Mouse (Mus musculus): ENCODE measurements around the gene Bcl2l13. TPM values are rescaled to one million over a fixed set of nuclear protein-coding genes. Genes with fewer than 3 reads are reported as not detected.

Bcl2l13 gene
- total RNA-seq, 1 experiment = 19.5 TPM

DNA sequence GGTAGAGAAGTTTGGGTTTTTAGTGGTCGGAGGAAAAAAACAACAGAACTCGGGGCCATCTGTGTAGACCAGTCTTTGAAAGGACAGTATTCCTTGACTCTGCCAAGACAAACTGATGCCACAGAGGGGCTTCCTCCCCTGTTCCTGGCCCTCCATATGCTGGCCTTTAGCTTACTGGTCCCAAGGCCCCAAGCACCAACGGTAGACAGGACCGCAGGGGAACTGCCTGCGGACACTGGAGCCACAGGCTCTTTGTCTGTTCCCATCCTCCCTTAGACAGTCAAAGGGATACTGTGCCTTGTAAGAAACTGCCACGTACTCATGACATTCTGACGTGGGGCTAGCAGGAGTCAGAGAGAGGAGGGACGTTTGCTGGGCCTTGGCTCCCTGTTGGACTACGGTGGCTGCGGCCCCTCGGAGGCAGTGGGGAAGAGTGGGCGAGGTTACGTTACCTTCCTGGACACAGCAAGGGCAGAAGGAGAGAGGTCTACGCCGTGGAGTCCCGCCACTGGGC, 101.1 kb downstream of the Bcl2l13 start:
- H3K9me3 ChIP-seq (ENCODE audit: control insufficient read depth, insufficient read depth, low read depth, low read length) = no peaks in the 10 kb centered on the region
- no peak overlapping the region for H3K4me3 ChIP-seq (ENCODE audit: insufficient read depth in 1 of 2, low read depth in 1 of 2, low read length in 2 of 2, poor library complexity in 1 of 2, severe bottlenecking in 1 of 2)
- no peak overlapping the region for H3K27ac ChIP-seq (ENCODE audit: insufficient read depth, low read depth, low read length, poor library complexity, severe bottlenecking)
- H3K4me1 ChIP-seq (ENCODE audit: control insufficient read depth in 2 of 2, insufficient read depth in 2 of 2, low read length in 2 of 2, poor library complexity in 1 of 2) = peaks cover 0 to 14% of the 10 kb centered on the region in 2 experiments; a peak in 2 of 4 replicates
- in situ Hi-C loops (cut with MboI; ENCODE audit: low sequenced_read_pairs in 2 of 2, unreplicated experiment in 2 of 2) = no loop called here
- peaks cover 3% of the 10 kb centered on the region; the same call in 1 of the 2 replicates for H3K36me3 ChIP-seq (ENCODE audit: control insufficient read depth, insufficient read depth, low read length, poor library complexity, severe bottlenecking)
- DNase-seq (ENCODE audit: low read depth, low spot score) = no peak
- no peak overlapping the region for H3K9ac ChIP-seq (ENCODE audit: insufficient read depth, low read depth, low read length, poor library complexity, severe bottlenecking)
- TF ChIP-seq ZC3H11A (IDR thresholded peaks at IDR 0.05; ENCODE audit: borderline replicate concordance, low read depth, low read length) (no peak), MAFK (IDR thresholded peaks at IDR 0.05; ENCODE audit: insufficient read depth, low read depth, low read length) (no peak), HCFC1 (IDR thresholded peaks at IDR 0.05; ENCODE audit: borderline replicate concordance, insufficient read depth, low read length) (no peak), CHD2 (IDR thresholded peaks at IDR 0.05; ENCODE audit: low read depth, low read length) (no peak), ZNF384 (IDR thresholded peaks at IDR 0.05; ENCODE audit: low read depth, low read length) (no peak)

GRCm38 (mm10) chr6:120937999-120938608, 102.1 kb downstream of the Bcl2l13 start:
- TF ChIP-seq HCFC1 (IDR thresholded peaks at IDR 0.05; ENCODE audit: borderline replicate concordance, insufficient read depth, low read length) (no peak), CHD2 (IDR thresholded peaks at IDR 0.05; ENCODE audit: low read depth, low read length) (no peak), ZC3H11A (IDR thresholded peaks at IDR 0.05; ENCODE audit: borderline replicate concordance, low read depth, low read length) (no peak), MAFK (IDR thresholded peaks at IDR 0.05; ENCODE audit: insufficient read depth, low read depth, low read length) (no peak), ZNF384 (IDR thresholded peaks at IDR 0.05; ENCODE audit: low read depth, low read length) (no peak)
- H3K9ac ChIP-seq (ENCODE audit: insufficient read depth, low read depth, low read length, poor library complexity, severe bottlenecking) = no peak overlapping the region
- H3K4me3 ChIP-seq (ENCODE audit: insufficient read depth in 1 of 2, low read depth in 1 of 2, low read length in 2 of 2, poor library complexity in 1 of 2, severe bottlenecking in 1 of 2) = no peak overlapping the region
- in situ Hi-C loops (cut with MboI; ENCODE audit: low sequenced_read_pairs in 2 of 2, unreplicated experiment in 2 of 2) = no loop called here
- no peak overlapping the region for H3K27ac ChIP-seq (ENCODE audit: insufficient read depth, low read depth, low read length, poor library complexity, severe bottlenecking)
- H3K9me3 ChIP-seq (ENCODE audit: control insufficient read depth, insufficient read depth, low read depth, low read length) = no peaks in the 10 kb centered on the region
- peaks cover 0 to 14% of the 10 kb centered on the region in 2 experiments; a peak in 2 of 4 replicates for H3K4me1 ChIP-seq (ENCODE audit: control insufficient read depth in 2 of 2, insufficient read depth in 2 of 2, low read length in 2 of 2, poor library complexity in 1 of 2)
- H3K36me3 ChIP-seq (ENCODE audit: control insufficient read depth, insufficient read depth, low read length, poor library complexity, severe bottlenecking) = no peaks in the 10 kb centered on the region
- DNase-seq (ENCODE audit: low read depth, low spot score) = no peak

GRCm38 (mm10) chr6:120938763-120939450, 102.9 kb downstream of the Bcl2l13 start:
- no peak overlapping the region for H3K9ac ChIP-seq (ENCODE audit: insufficient read depth, low read depth, low read length, poor library complexity, severe bottlenecking)
- peaks cover 0 to 14% of the 10 kb centered on the region in 2 experiments; a peak in 2 of 4 replicates for H3K4me1 ChIP-seq (ENCODE audit: control insufficient read depth in 2 of 2, insufficient read depth in 2 of 2, low read length in 2 of 2, poor library complexity in 1 of 2)
- DNase-seq (ENCODE audit: low read depth, low spot score) = no peak
- no peak overlapping the region for H3K27ac ChIP-seq (ENCODE audit: insufficient read depth, low read depth, low read length, poor library complexity, severe bottlenecking)
- in situ Hi-C loops (cut with MboI; ENCODE audit: low sequenced_read_pairs in 2 of 2, unreplicated experiment in 2 of 2) = no loop called here
- TF ChIP-seq ZNF384 (IDR thresholded peaks at IDR 0.05; ENCODE audit: low read depth, low read length) (no peak), ZC3H11A (IDR thresholded peaks at IDR 0.05; ENCODE audit: borderline replicate concordance, low read depth, low read length) (no peak), CHD2 (IDR thresholded peaks at IDR 0.05; ENCODE audit: low read depth, low read length) (no peak), HCFC1 (IDR thresholded peaks at IDR 0.05; ENCODE audit: borderline replicate concordance, insufficient read depth, low read length) (no peak), MAFK (IDR thresholded peaks at IDR 0.05; ENCODE audit: insufficient read depth, low read depth, low read length) (no peak)
- H3K36me3 ChIP-seq (ENCODE audit: control insufficient read depth, insufficient read depth, low read length, poor library complexity, severe bottlenecking) = no peaks in the 10 kb centered on the region
- no peak overlapping the region for H3K4me3 ChIP-seq (ENCODE audit: insufficient read depth in 1 of 2, low read depth in 1 of 2, low read length in 2 of 2, poor library complexity in 1 of 2, severe bottlenecking in 1 of 2)
- H3K9me3 ChIP-seq (ENCODE audit: control insufficient read depth, insufficient read depth, low read depth, low read length) = no peaks in the 10 kb centered on the region

DNA sequence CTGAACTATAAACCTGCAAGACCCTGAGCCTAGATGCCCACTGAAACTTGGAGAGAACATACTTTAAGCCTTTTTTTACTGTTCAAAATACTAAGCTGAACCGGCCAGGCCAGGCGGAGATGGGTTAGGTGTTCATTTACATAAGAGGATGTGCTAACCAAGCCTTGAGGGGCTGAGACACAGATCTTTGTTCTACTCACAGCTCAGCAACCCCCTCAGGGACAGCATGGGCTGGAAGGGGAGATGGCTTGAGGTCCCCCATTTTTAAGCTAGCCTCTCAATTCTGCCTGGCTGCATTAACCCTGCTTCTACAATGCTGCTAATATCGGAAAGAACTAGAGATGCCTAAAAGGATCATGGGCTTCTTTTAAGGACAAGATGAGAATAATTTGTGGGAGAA, 103.8 kb downstream of the Bcl2l13 start:
- H3K9me3 ChIP-seq (ENCODE audit: control insufficient read depth, insufficient read depth, low read depth, low read length) = no peaks in the 10 kb centered on the region
- no peak overlapping the region for H3K9ac ChIP-seq (ENCODE audit: insufficient read depth, low read depth, low read length, poor library complexity, severe bottlenecking)
- no peak for DNase-seq (ENCODE audit: low read depth, low spot score)
- in situ Hi-C loops (cut with MboI; ENCODE audit: low sequenced_read_pairs in 2 of 2, unreplicated experiment in 2 of 2) = no loop called here
- H3K36me3 ChIP-seq (ENCODE audit: control insufficient read depth, insufficient read depth, low read length, poor library complexity, severe bottlenecking) = no peaks in the 10 kb centered on the region
- TF ChIP-seq CHD2 (IDR thresholded peaks at IDR 0.05; ENCODE audit: low read depth, low read length) = no peak
- TF ChIP-seq MAFK (IDR thresholded peaks at IDR 0.05; ENCODE audit: insufficient read depth, low read depth, low read length) = no peak
- no peak for TF ChIP-seq HCFC1 (IDR thresholded peaks at IDR 0.05; ENCODE audit: borderline replicate concordance, insufficient read depth, low read length)
- no peak for TF ChIP-seq ZC3H11A (IDR thresholded peaks at IDR 0.05; ENCODE audit: borderline replicate concordance, low read depth, low read length)
- TF ChIP-seq ZNF384 (IDR thresholded peaks at IDR 0.05; ENCODE audit: low read depth, low read length) = no peak
- peaks cover 0 to 14% of the 10 kb centered on the region in 2 experiments; a peak in 2 of 4 replicates for H3K4me1 ChIP-seq (ENCODE audit: control insufficient read depth in 2 of 2, insufficient read depth in 2 of 2, low read length in 2 of 2, poor library complexity in 1 of 2)
- no peak overlapping the region for H3K4me3 ChIP-seq (ENCODE audit: insufficient read depth in 1 of 2, low read depth in 1 of 2, low read length in 2 of 2, poor library complexity in 1 of 2, severe bottlenecking in 1 of 2)
- H3K27ac ChIP-seq (ENCODE audit: insufficient read depth, low read depth, low read length, poor library complexity, severe bottlenecking) = no peak overlapping the region
